Mouse (Mus musculus): Measurements from ENCODE around the gene Actrt2. TPM values are rescaled to one million over a fixed set of nuclear protein-coding genes. Genes with fewer than 3 reads are reported as not detected.

Gene Actrt2
- polyA plus RNA-seq, 1 experiment: 0.13 TPM

DNA sequence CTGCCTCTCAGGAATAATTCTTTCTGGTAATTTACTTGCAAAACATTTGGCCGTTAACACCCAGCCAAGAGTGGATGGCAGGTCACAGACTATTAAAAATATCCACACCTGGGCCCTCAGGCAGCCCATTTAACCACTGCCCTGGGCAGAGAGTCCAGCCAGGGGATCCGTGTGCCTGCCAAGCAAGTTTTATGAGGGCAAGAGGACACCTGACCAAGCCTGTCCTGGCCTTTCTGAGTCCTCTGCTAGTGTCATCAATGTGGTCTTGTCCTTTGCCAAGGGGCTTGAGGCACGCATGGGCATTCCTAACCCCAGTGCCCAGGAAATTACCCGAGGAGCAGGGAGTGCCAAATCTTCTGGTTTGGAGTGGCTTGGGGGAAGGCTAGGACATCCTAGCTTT is 38.0 kb upstream of the Actrt2 start:
- Histone ChIP-seq H3K4me1 (replicated peaks; ENCODE audit: control insufficient read depth, insufficient read depth, low read length) (no peaks in the 10 kb centered on the region), H3K36me3 (ENCODE audit: control insufficient read depth, insufficient read depth, low read length) (no peaks in the 10 kb centered on the region), H3K4me3 (ENCODE audit: control insufficient read depth, insufficient read depth, low read length) (no peak overlapping the region), H3K27me3 (ENCODE audit: control insufficient read depth, insufficient read depth, low read length) (no peaks in the 10 kb centered on the region), H3K27ac (ENCODE audit: control insufficient read depth, insufficient read depth, low read length) (no peak overlapping the region)
- DNase-seq: no peak
- WGBS: 87% methylated on average over 4 of the region's 4 CpGs
- TF ChIP-seq CTCF (IDR thresholded peaks at IDR 0.05; ENCODE audit: borderline replicate concordance, control insufficient read depth, extremely low read depth, insufficient read depth, low read length, poor library complexity) (no peak), POLR2A (IDR thresholded peaks at IDR 0.05; ENCODE audit: control insufficient read depth, extremely low read depth, insufficient read depth, low read length, poor library complexity) (no peak)

GRCm38 (mm10) chr4:154705056-154705455 is 37.4 kb upstream of the Actrt2 start:
- Histone ChIP-seq H3K36me3 (ENCODE audit: control insufficient read depth, insufficient read depth, low read length) (no peaks in the 10 kb centered on the region), H3K4me1 (replicated peaks; ENCODE audit: control insufficient read depth, insufficient read depth, low read length) (no peaks in the 10 kb centered on the region), H3K27me3 (ENCODE audit: control insufficient read depth, insufficient read depth, low read length) (no peaks in the 10 kb centered on the region), H3K27ac (ENCODE audit: control insufficient read depth, insufficient read depth, low read length) (no peak overlapping the region), H3K4me3 (ENCODE audit: control insufficient read depth, insufficient read depth, low read length) (no peak overlapping the region)
- no peak for TF ChIP-seq CTCF (IDR thresholded peaks at IDR 0.05; ENCODE audit: borderline replicate concordance, control insufficient read depth, extremely low read depth, insufficient read depth, low read length, poor library complexity)
- TF ChIP-seq POLR2A (IDR thresholded peaks at IDR 0.05; ENCODE audit: control insufficient read depth, extremely low read depth, insufficient read depth, low read length, poor library complexity): no peak
- 90% methylated on average over 6 of the region's 6 CpGs for WGBS
- DNase-seq: no peak

DNA sequence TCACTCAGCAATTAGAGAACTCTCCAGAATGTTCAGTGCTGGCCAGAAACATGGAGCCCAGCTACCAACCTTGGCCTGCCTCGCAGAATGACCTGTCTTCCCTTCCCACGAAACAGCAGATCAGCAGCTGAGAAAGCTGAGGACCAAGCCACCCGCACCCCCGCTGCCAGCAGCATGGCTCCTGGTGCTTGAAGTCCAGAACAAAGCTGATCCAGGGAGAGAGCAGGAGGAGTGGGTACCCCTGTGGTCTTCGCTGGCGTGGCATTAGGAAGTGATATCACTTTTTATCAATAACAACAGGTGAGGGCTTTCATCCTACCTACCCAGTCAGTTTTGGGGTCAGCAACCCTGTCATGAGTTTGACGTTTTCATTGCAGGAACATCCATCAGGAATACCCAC is 36.9 kb upstream of the Actrt2 start:
- no peaks in the 10 kb centered on the region for H3K27me3 ChIP-seq (ENCODE audit: control insufficient read depth, insufficient read depth, low read length)
- H3K36me3 ChIP-seq (ENCODE audit: control insufficient read depth, insufficient read depth, low read length): no peaks in the 10 kb centered on the region
- no peaks in the 10 kb centered on the region for H3K4me1 ChIP-seq (replicated peaks; ENCODE audit: control insufficient read depth, insufficient read depth, low read length)
- no peak for TF ChIP-seq CTCF (IDR thresholded peaks at IDR 0.05; ENCODE audit: borderline replicate concordance, control insufficient read depth, extremely low read depth, insufficient read depth, low read length, poor library complexity)
- no peak for TF ChIP-seq POLR2A (IDR thresholded peaks at IDR 0.05; ENCODE audit: control insufficient read depth, extremely low read depth, insufficient read depth, low read length, poor library complexity)
- no peak for DNase-seq
- no peak overlapping the region for H3K27ac ChIP-seq (ENCODE audit: control insufficient read depth, insufficient read depth, low read length)
- WGBS: 90% methylated on average over 7 of the region's 7 CpGs
- no peak overlapping the region for H3K4me3 ChIP-seq (ENCODE audit: control insufficient read depth, insufficient read depth, low read length)

DNA sequence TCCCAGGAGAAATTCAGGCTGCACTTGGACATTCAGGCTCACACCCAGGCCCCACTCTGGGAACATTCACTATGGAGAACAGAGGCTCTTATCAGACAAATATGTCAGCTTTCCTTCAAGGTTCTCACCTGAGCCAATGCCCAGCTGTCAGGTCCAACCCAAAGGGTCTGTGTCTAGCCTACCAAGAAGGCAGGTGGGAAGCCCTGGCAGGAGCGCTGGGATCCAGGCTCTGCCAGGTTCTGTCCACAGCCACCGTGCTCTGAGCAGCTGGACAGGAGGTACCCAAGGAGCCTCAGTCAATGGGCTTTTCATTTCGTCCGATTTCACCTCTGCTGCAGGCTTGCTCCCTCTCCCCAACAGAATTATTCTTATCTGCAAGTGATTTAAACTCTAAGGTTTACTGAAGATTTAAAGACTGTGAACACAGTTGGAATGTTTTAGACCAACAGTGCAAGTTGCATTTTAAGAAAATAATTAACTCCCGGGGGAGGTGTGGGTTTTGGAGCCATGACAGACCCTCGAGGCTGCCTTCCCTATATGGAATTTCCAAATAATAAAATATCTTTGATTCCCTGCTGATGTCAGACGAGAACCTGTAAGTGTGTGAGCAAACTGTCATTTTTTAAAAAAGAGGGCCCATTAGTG is 35.9 kb upstream of the Actrt2 start:
- WGBS: 82% methylated on average over 7 of the region's 7 CpGs
- H3K27me3 ChIP-seq (ENCODE audit: control insufficient read depth, insufficient read depth, low read length): no peaks in the 10 kb centered on the region
- H3K4me1 ChIP-seq (replicated peaks; ENCODE audit: control insufficient read depth, insufficient read depth, low read length): no peaks in the 10 kb centered on the region
- no peak overlapping the region for H3K27ac ChIP-seq (ENCODE audit: control insufficient read depth, insufficient read depth, low read length)
- TF ChIP-seq POLR2A (IDR thresholded peaks at IDR 0.05; ENCODE audit: control insufficient read depth, extremely low read depth, insufficient read depth, low read length, poor library complexity) (no peak), CTCF (IDR thresholded peaks at IDR 0.05; ENCODE audit: borderline replicate concordance, control insufficient read depth, extremely low read depth, insufficient read depth, low read length, poor library complexity) (no peak)
- H3K4me3 ChIP-seq (ENCODE audit: control insufficient read depth, insufficient read depth, low read length): no peak overlapping the region
- no peaks in the 10 kb centered on the region for H3K36me3 ChIP-seq (ENCODE audit: control insufficient read depth, insufficient read depth, low read length)
- DNase-seq: no peak

DNA sequence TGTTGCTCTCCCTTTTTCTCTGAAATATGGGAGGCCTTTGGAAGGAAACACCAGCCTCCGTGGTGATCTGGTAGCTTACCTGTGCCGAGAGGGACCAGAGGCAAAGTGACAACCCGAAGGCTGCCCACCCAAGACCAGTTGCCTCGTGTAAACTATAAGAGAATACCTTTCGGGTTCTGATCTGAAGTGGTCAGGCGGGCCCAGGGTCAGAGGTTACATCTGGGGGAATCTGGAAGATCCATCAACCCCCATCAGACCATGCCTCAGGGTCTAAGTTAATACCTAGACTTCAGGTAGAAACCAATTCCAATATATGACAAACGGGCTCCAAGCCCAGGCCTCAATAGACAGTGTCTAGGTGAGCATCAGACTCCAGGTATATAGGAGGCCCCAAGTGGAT is 35.3 kb upstream of the Actrt2 start:
- no peak for DNase-seq
- TF ChIP-seq CTCF (IDR thresholded peaks at IDR 0.05; ENCODE audit: borderline replicate concordance, control insufficient read depth, extremely low read depth, insufficient read depth, low read length, poor library complexity): no peak
- TF ChIP-seq POLR2A (IDR thresholded peaks at IDR 0.05; ENCODE audit: control insufficient read depth, extremely low read depth, insufficient read depth, low read length, poor library complexity): no peak
- 89% methylated on average over 7 of the region's 7 CpGs for WGBS
- Histone ChIP-seq H3K36me3 (ENCODE audit: control insufficient read depth, insufficient read depth, low read length) (no peaks in the 10 kb centered on the region), H3K27ac (ENCODE audit: control insufficient read depth, insufficient read depth, low read length) (no peak overlapping the region), H3K27me3 (ENCODE audit: control insufficient read depth, insufficient read depth, low read length) (no peaks in the 10 kb centered on the region), H3K4me3 (ENCODE audit: control insufficient read depth, insufficient read depth, low read length) (no peak overlapping the region), H3K4me1 (replicated peaks; ENCODE audit: control insufficient read depth, insufficient read depth, low read length) (no peaks in the 10 kb centered on the region)

DNA sequence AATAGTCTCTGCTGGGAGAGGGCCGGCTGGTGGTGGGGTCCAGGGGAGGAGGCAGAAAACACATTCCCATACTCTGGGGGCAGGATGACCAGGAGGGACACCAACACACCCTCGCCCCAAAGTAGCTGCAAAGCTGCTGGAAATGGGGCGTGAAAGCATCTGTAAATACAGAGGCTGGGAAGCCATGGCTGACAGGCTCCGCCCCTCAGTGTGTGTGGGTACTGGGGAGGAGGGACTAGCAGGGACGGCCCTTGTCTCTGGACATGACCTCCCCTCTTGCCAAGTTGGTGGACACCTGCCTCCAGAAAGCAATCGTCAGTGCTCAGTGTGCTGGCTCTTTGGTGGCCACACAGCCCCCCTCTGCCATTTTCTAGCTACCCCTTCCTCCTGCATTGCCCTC is 34.5 kb upstream of the Actrt2 start:
- Histone ChIP-seq H3K27me3 (ENCODE audit: control insufficient read depth, insufficient read depth, low read length) (no peaks in the 10 kb centered on the region), H3K36me3 (ENCODE audit: control insufficient read depth, insufficient read depth, low read length) (no peaks in the 10 kb centered on the region), H3K4me1 (replicated peaks; ENCODE audit: control insufficient read depth, insufficient read depth, low read length) (no peaks in the 10 kb centered on the region), H3K4me3 (ENCODE audit: control insufficient read depth, insufficient read depth, low read length) (no peak overlapping the region), H3K27ac (ENCODE audit: control insufficient read depth, insufficient read depth, low read length) (no peak overlapping the region)
- 77% methylated on average over 6 of the region's 6 CpGs for WGBS
- no peak for TF ChIP-seq POLR2A (IDR thresholded peaks at IDR 0.05; ENCODE audit: control insufficient read depth, extremely low read depth, insufficient read depth, low read length, poor library complexity)
- TF ChIP-seq CTCF (IDR thresholded peaks at IDR 0.05; ENCODE audit: borderline replicate concordance, control insufficient read depth, extremely low read depth, insufficient read depth, low read length, poor library complexity): no peak
- DNase-seq: no peak

DNA sequence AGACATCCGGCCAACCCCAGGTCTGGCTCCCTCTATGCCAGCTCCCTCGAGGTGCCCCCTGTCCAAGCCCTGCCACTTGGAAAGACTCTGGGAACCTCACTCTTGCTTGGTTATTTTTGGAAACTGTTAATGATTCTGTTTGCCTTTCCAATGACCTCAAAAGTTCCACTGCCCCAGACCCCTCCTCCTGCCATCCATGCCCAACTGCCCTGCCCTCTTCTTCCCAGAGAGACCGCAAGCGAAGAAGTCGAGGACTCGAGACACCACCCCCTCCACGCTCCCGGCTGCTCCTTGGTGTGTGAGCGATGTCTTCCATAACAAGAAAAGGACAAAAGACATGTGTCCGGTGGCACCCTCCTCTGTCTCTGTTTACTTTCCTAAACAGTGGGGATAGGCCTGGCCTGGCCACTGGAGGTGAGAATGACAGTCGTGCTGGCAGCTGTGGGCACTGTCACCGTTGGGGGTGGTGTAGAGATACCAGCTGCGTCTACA is 33.3 kb upstream of the Actrt2 start:
- no peaks in the 10 kb centered on the region for H3K4me1 ChIP-seq (replicated peaks; ENCODE audit: control insufficient read depth, insufficient read depth, low read length)
- H3K36me3 ChIP-seq (ENCODE audit: control insufficient read depth, insufficient read depth, low read length): no peaks in the 10 kb centered on the region
- H3K27me3 ChIP-seq (ENCODE audit: control insufficient read depth, insufficient read depth, low read length): no peaks in the 10 kb centered on the region
- no peak overlapping the region for H3K27ac ChIP-seq (ENCODE audit: control insufficient read depth, insufficient read depth, low read length)
- TF ChIP-seq CTCF (IDR thresholded peaks at IDR 0.05; ENCODE audit: borderline replicate concordance, control insufficient read depth, extremely low read depth, insufficient read depth, low read length, poor library complexity) (no peak), POLR2A (IDR thresholded peaks at IDR 0.05; ENCODE audit: control insufficient read depth, extremely low read depth, insufficient read depth, low read length, poor library complexity) (no peak)
- no peak for DNase-seq
- WGBS: 94% methylated on average over 13 of the region's 13 CpGs
- no peak overlapping the region for H3K4me3 ChIP-seq (ENCODE audit: control insufficient read depth, insufficient read depth, low read length)

Measured in thymus, adult 2 months (tissue).